Mouse (Mus musculus): Measurements from ENCODE around the gene Ctnna3.

The Ctnna3 gene

GRCm38 (mm10) chr10:63712530-63712929 is 282.6 kb downstream of the Ctnna3 start:
- no peak for DNase-seq (ENCODE audit: low spot score)

GRCm38 (mm10) chr10:63714151-63714550 is 284.3 kb downstream of the Ctnna3 start:
- DNase-seq (ENCODE audit: low spot score), result no peak

GRCm38 (mm10) chr10:63768871-63769270 is 339.0 kb downstream of the Ctnna3 start:
- no peak for DNase-seq (ENCODE audit: low spot score)

- DNase-seq (ENCODE audit: low spot score), result peak; percentile 22
These were observed 341.8 kb downstream of the Ctnna3 start for GRCm38 (mm10) chr10:63771656-63772055.

- peak; percentile 1 for DNase-seq (ENCODE audit: low spot score)
These were observed 342.2 kb downstream of the Ctnna3 start for GRCm38 (mm10) chr10:63772074-63772473.

- DNase-seq (ENCODE audit: low spot score), result no peak
These were observed 352.1 kb downstream of the Ctnna3 start for GRCm38 (mm10) chr10:63781948-63782347.

- no peak for DNase-seq (ENCODE audit: low spot score)
These were observed 355.1 kb downstream of the Ctnna3 start for GRCm38 (mm10) chr10:63784808-63785535.

- DNase-seq (ENCODE audit: low spot score), result no peak
These were observed 356.5 kb downstream of the Ctnna3 start for GRCm38 (mm10) chr10:63786390-63786789.

- no peak for DNase-seq (ENCODE audit: low spot score)
These were observed 374.0 kb downstream of the Ctnna3 start for GRCm38 (mm10) chr10:63803909-63804308.

GRCm38 (mm10) chr10:63805551-63805950 is 375.7 kb downstream of the Ctnna3 start:
- no peak for DNase-seq (ENCODE audit: low spot score)

GRCm38 (mm10) chr10:63806254-63806653 is 376.4 kb downstream of the Ctnna3 start:
- DNase-seq (ENCODE audit: low spot score), result no peak

- DNase-seq (ENCODE audit: low spot score), result peak; percentile 24
These were observed 380.2 kb downstream of the Ctnna3 start for GRCm38 (mm10) chr10:63810043-63810617.

GRCm38 (mm10) chr10:63839011-63839410 is 409.1 kb downstream of the Ctnna3 start:
- no peak for DNase-seq (ENCODE audit: low spot score)

GRCm38 (mm10) chr10:63851946-63852345 is 422.0 kb downstream of the Ctnna3 start:
- no peak for DNase-seq (ENCODE audit: low spot score)

GRCm38 (mm10) chr10:63869123-63869522 is 439.2 kb downstream of the Ctnna3 start:
- no peak for DNase-seq (ENCODE audit: low spot score)

- DNase-seq (ENCODE audit: low spot score), result peak; percentile 26
These were observed 450.6 kb downstream of the Ctnna3 start for GRCm38 (mm10) chr10:63880462-63880903.

- DNase-seq (ENCODE audit: low spot score), result no peak
These were observed 456.7 kb downstream of the Ctnna3 start for GRCm38 (mm10) chr10:63886449-63887088.

GRCm38 (mm10) chr10:63894612-63895011 is 464.7 kb downstream of the Ctnna3 start:
- DNase-seq (ENCODE audit: low spot score), result no peak

- DNase-seq (ENCODE audit: low spot score), result no peak
These were observed 470.0 kb downstream of the Ctnna3 start for GRCm38 (mm10) chr10:63899891-63900290.

- no peak for DNase-seq (ENCODE audit: low spot score)
These were observed 479.0 kb downstream of the Ctnna3 start for GRCm38 (mm10) chr10:63908878-63909277.

- no peak for DNase-seq (ENCODE audit: low spot score)
These were observed 497.4 kb downstream of the Ctnna3 start, which contains the start of gene Gm10118 for GRCm38 (mm10) chr10:63927334-63927733. Gene Gm10118 (minus strand): TSS chr10:63927434.

- no peak for DNase-seq (ENCODE audit: low spot score)
These were observed 504.0 kb downstream of the Ctnna3 start for GRCm38 (mm10) chr10:63933946-63934345.

GRCm38 (mm10) chr10:63945534-63945933 is 515.6 kb downstream of the Ctnna3 start:
- no peak for DNase-seq (ENCODE audit: low spot score)

All from retina, embryonic 14.5 days (tissue).